Mouse (Mus musculus) layer of hippocampus, postnatal 36 days (tissue): ENCODE data around the gene Lsm7. TPM values are rescaled to one million over a fixed set of nuclear protein-coding genes. Genes with fewer than 3 reads are reported as not detected.

Experiments
- DNase-seq, 2 experiments: peaks; one replicate each; pipeline ENCODE4 v3.0.0; 2022
- total RNA-seq, 2 experiments: library from RNA; stranded (reverse); gene quantifications; 2 replicates each; pipeline ENCODE4 v1.2.3; 2021

Gene Lsm7
- 10 to 100 TPM; 40.0 to 47.7 TPM for total RNA-seq

- DNase-seq: peak; percentile 97 to 98
Measured at GRCm38 (mm10) chr10:80854913-80855748, at the start of gene Lsm7, which contains the start of gene Sppl2b. Gene Lsm7 (minus strand): TSS chr10:80855209. Gene Sppl2b (plus strand): TSS chr10:80855275.

DNA sequence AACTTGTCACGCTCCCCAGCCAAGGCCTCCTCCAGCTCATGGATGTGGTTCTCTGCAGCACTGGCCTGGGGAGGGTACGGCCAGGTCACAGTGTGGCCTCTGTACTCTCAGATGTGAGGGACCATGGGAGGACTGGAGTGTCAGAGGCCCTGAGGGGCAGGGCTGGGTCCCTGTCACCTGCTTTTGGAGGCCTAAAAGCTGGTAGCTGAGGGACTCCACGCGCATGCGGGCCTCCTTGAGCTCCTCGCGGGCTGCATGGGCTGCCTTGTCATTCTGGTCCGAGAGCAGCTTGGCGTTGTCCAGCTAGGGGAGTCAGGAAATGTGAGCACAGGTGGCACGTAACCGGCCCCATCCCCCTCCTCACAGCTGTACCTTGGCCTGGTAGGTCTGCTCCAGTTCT lies 49.7 kb upstream of the Lsm7 start:
- no peak for DNase-seq

- DNase-seq: no peak
Measured at GRCm38 (mm10) chr10:80904004-80904693, 49.1 kb upstream of the Lsm7 start.

DNA sequence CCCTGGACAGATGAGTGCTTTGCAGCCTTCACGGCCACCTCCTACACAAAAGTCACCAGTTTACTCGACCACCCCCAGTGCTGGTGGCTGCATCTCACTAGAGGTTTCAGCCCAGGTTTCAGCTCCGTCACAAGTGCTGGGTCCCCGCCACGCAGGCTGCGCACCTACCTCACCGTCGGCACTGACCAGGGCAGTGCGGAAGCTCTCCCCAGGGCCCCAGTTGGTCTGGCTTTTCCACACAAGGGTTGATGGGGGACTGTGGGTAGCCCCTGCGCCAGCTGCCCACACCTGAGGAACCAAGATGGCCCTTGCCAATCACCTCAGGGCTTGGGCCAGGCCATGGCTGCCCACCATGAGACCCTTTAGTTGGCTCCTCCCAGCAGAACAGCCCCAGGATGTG lies 48.3 kb upstream of the Lsm7 start:
- no peak for DNase-seq

GRCm38 (mm10) chr10:80902273-80902940 lies 47.4 kb upstream of the Lsm7 start:
- DNase-seq: no peak

DNA sequence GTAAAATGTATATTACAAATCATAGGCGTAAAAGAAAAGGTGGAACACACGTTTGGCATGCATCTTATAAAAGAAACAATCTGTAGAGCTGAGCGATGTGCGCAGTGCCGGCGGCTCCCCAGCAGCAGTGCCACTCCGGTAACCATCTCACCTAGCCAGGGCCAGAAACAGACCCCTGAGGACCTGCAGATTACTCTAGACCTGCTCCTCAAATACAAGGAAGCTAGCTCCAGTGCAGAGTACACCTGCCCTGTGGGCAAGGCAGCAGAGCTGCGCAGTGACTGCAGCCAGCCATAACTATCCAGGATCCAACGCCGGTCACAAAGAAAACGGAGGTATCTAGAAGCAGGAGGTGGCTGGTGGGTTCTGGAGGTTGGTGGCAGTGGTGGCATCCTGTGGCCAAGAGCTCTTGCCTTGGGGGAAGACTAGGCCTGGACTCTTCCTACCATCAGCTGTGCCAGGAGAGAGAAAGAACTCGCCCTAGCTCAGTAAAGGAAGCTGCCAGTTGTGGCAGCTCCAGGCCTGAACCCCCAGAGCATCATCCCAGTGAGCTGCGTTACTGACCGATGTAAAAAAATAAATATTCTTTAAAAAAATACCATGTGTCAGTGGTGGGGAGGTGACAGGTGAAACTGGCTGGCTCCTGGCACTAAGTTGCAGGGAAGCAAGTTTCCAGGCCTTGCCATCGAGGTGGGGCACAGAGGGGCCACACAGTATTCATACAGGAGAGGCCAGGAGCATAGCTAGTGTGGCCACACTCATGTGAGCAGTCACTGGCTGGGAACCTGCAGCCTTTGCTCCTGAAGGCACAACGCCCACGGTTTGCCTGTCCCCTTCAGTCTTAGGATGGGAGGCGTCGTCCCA lies 46.6 kb upstream of the Lsm7 start:
- no peak for DNase-seq

DNA sequence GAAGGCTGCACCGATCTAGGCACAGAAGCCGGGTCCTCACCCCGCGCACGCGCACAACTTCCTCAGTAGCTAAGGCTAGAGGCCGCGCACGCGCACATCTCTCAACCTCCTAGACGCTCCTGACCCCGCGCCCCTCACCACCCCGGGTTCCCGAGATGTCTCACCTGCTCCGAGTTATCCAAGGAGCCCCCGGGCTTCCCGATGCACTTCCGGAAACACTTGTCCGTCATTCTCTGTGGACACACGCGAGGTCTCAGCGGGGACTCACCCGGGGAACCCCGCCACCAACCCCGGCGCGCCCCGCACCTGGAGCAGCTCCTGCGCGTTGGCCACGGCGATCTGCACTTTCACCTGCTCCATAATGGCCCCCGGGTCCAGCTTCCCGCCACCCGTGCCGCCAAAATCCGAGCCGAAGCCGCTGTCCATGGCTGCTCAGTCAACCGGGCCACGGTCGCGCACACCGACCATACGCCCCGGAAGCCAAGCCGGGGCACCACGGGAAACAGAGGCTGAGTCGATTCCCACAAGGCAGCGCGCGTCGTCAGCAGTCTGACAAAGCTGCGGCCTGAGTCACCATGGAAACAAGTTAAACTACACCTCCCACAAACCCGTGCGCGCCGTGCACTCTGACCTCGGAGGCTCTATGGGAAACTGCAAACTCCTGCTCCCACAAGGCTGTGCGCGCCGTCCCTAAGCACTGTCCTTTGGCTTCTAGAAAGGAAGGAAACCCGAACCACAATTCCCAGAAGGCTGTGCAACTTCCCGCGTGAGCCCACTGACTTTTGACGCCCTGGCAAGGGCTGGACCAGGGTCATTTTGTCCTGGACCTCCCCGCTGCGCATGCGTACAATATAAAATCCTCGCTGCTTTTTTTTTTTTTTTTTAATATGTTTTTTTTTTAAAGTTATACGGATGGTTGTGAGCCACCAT lies 45.6 kb upstream of the Lsm7 start, which contains the start of gene Timm13:
TSS of gene Timm13 (minus strand) at position 652 of the 930 bp plus-strand sequence.
- DNase-seq: peak; percentile 99

DNA sequence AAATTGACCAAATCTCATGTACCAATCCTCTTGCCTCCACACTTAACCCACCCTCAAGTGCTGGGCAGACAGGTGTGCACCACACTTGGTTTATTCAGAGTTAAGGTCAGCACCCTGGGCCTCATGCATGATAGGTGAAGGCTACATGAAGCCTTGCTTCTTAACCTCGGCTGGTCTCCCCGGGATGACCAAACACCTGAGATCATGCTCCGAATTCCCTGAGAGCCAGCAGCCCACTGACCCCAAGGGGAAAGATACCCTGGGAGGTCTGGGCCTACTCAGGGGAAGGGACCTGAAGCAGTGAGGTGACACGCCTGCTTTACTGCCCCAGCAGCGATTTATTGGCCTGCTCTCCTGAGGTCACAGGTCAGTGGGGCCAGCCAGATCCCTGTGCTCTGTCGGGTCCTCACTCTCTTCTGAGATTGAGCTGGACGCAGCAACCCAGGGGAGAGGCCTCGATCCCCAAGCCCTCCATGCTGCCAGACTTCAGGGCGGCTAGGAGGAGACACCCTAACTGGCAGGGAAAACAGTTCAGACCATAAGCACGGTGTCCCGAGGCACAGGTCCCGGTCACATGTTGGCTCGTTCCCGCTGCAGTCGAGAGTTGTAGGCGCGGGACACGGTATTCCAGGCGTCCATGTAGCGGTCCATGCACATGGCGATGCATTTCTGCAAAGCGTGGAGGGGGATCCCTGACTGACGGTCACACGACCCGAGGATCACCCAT lies 44.7 kb upstream of the Lsm7 start:
- no peak for DNase-seq

DNA sequence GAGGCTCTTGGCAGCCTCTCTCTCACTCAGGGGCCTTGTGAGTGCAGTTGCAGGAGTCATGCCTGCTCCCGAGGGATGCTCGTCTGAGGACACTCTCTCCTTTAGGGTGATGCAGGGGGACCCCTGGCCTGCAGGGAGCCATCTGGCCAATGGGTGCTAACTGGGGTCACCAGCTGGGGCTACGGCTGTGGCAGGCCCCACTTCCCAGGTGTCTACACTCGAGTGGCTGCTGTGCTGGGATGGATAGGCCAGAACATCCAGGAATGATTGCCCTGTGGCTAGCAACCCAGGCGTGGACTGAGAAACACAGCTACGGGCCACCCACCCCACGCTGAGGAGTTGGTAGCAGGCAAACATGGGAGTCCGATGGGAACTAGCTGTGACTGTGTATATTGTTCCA lies 44.1 kb upstream of the Lsm7 start:
- DNase-seq: no peak

DNA sequence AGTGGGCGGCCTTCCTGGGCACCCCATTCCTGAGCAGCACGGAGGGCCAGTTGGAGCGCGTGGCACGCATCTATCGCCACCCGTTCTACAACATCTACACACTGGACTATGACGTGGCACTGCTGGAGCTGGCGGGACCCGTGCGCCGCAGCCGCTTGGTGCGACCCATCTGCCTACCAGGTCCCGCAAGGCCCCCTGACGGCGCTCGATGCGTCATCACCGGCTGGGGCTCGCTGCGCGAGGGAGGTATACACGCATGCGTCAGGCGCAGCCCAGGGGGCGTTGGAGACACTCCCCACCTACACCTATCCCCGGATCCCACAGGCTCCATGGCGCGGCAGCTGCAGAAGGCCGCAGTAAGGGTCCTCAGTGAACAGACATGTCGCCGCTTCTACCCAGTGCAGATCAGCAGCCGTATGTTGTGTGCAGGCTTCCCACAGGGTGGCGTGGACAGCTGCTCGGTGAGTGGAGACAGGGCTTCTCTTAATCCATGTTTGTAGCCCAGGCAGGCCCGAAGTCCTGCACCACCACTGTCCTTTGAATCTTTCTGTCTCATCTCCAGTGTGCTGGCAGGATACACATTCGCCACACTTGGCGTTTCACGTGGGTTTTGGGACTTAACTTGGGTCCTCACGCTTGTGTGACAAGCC lies 43.0 kb upstream of the Lsm7 start:
- DNase-seq: peak; percentile 71 to 77

GRCm38 (mm10) chr10:80896581-80897485 lies 41.8 kb upstream of the Lsm7 start:
- no peak for DNase-seq

DNA sequence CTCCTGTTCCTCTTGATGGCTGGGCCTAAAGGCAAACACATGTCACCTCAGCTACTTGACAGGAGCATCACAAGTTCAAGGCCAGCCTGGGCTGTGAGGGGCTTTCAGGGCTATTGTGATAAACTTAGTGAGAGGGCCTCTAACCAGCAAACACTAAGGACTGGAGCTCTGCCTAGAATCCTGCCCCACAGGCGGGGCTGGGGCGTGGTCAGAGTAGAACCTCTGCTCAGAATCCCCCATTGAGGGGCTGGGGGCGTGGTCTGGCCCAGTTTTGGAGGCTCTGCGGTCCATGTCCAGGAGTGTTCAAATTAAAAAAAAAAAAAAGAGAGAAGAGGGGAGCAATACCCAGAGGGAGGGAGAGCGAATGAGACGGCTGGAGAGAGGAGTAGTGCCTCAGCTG lies 40.7 kb upstream of the Lsm7 start:
- DNase-seq: no peak

GRCm38 (mm10) chr10:80895100-80895499 lies 40.1 kb upstream of the Lsm7 start:
- DNase-seq: no peak

DNA sequence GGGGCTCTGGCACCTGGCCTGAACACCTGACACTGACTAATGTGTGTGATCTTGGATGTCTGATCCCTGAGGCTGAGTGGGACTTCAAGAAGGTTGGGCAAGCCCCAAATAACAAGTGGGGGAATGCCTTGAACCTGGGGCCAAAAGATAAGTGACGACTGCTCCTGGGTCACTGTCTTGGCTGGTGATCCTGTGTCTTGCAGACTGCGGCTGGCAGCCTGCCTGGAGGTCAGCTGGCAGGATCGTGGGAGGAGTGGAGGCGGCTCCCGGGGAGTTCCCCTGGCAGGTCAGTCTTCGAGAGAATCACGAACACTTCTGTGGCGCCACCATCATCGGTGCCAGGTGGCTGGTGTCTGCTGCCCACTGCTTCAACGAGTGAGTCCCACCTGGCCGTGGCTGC lies 32.2 kb upstream of the Lsm7 start:
- DNase-seq: no peak

- DNase-seq: no peak
Measured at GRCm38 (mm10) chr10:80881301-80881700, 26.3 kb upstream of the Lsm7 start.

DNA sequence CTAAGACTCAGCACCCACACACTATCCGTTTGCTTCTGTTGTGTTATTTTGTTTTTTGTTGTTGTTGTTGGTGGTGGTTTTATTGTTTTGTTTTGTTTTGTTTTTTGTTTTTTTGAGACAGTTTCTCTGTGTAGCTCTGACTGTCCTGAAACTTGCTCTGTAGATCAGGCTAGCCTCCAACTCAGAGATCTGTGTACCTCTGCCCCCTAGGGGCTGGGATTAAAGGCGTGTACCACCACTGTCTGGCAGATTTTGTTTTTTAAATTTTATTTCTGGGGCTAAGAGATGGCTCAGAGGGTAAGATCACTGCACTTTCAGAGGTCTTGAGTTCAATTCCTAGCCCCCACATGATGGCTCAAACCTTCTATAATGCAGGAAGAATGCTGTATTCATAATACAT lies 25.9 kb upstream of the Lsm7 start:
- DNase-seq: no peak

GRCm38 (mm10) chr10:80880131-80880641 lies 25.2 kb upstream of the Lsm7 start:
- peak; percentile 47 to 59 for DNase-seq

DNA sequence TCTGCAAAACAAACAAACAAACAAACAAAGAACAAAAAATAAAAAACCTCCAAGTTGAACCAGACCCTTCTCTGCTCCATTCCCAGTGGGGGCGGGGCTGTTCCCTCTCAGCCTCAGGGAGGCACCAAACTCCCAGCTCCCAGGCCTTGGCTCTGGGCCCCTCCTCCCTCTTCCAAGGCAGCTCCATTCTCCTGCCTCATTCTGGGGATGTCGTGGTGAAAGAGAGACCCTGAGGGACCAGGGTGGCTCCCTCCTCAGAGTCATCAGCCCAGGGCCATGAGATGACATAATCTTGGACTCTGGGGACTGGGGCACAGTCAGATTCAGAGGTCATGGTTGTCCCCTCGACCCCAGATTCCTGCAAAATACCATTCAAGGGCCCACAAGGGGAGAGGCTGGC lies 21.6 kb upstream of the Lsm7 start:
- no peak for DNase-seq
